Mouse (Mus musculus) MEL (cell line): ENCODE results near the gene Gpr62. TPM values are rescaled to one million over a fixed set of nuclear protein-coding genes. Genes with fewer than 3 reads are reported as not detected.

Experiments
- DNase-seq: peaks from one replicate; pipeline ENCODE4 v3.0.0; 2011; ENCODE audit warnings: low read depth, low spot score
- H3K27ac ChIP-seq: 2 replicates; pipeline ENCODE4 v1.5.1; 2012; ENCODE audit warnings: low read depth, mild to moderate bottlenecking, control low read depth, low read length, moderate library complexity; ENCODE audit not compliant: control insufficient read depth
- H3K27me3 ChIP-seq, 2 experiments: fragments of 150-350 bp in 1 of 2; sonication (generic) in 1 of 2; 2 replicates each; pipeline ENCODE4 v1.6.1; 2012; ENCODE audit warnings: low read length in 2 of 2, mild to moderate bottlenecking in 2 of 2, improper control_type of control experiment in 1 of 2, moderate library complexity in 1 of 2; ENCODE audit not compliant: insufficient read depth in 2 of 2, control insufficient read depth in 1 of 2
- H3K36me3 ChIP-seq, 2 experiments: 2 replicates each; pipeline ENCODE4 v1.6.1; 2012 to 2014; ENCODE audit warnings: low read length in 2 of 2, improper control_type of control experiment in 1 of 2, inconsistent platforms in 1 of 2, mild to moderate bottlenecking in 1 of 2; ENCODE audit not compliant: insufficient read depth in 2 of 2, control insufficient read depth in 1 of 2
- H3K4me1 ChIP-seq, 2 experiments: fragments of 150-350 bp in 1 of 2; sonication (generic) in 1 of 2; 2 replicates each; pipeline ENCODE4 v1.6.1; 2012; ENCODE audit warnings: low read length in 2 of 2, improper control_type of control experiment in 1 of 2, mild to moderate bottlenecking in 1 of 2; ENCODE audit not compliant: insufficient read depth in 2 of 2, control insufficient read depth in 1 of 2
- H3K4me3 ChIP-seq, 2 experiments: fragments of 150-350 bp in 1 of 2; sonication (generic) in 1 of 2; 2 replicates each; pipeline ENCODE4 v1.5.1; 2012; ENCODE audit warnings: low read depth in 2 of 2, low read length in 2 of 2, mild to moderate bottlenecking in 2 of 2, moderate library complexity in 2 of 2, control low read depth in 1 of 2, improper control_type of control experiment in 1 of 2; ENCODE audit not compliant: control insufficient read depth in 1 of 2, insufficient read depth in 1 of 2
- H3K79me2 ChIP-seq: 2 replicates; pipeline ENCODE4 v1.6.1; 2012; ENCODE audit warnings: mild to moderate bottlenecking, low read length, moderate library complexity; ENCODE audit not compliant: control insufficient read depth, poor library complexity, insufficient read depth
- H3K9ac ChIP-seq: 2 replicates; pipeline ENCODE4 v1.6.1; 2012; ENCODE audit warnings: low read depth, mild to moderate bottlenecking, control low read depth, low read length, moderate library complexity; ENCODE audit not compliant: control insufficient read depth, poor library complexity, severe bottlenecking
- H3K9me3 ChIP-seq: fragments of 150-350 bp; sonication (generic); replicated peaks from 2 replicates; pipeline ENCODE4 v1.6.1; 2012; ENCODE audit warnings: mild to moderate bottlenecking, low read length, improper control_type of control experiment, moderate library complexity; ENCODE audit not compliant: insufficient read depth
- CHD2 ChIP-seq: IDR thresholded peaks from 2 replicates; pipeline ENCODE4 v1.6.1; 2011; ENCODE audit warnings: low read length, improper control_type of control experiment
- E2F4 ChIP-seq: IDR thresholded peaks from 2 replicates; pipeline ENCODE4 v1.6.1; 2011; ENCODE audit warnings: low read depth, low read length, improper control_type of control experiment, borderline replicate concordance
- GATA1 ChIP-seq: IDR thresholded peaks from 2 replicates; pipeline ENCODE4 v1.6.1; 2011; ENCODE audit warnings: low read depth, low read length, improper control_type of control experiment
- JUND ChIP-seq: IDR thresholded peaks from 2 replicates; pipeline ENCODE4 v1.6.1; 2011; ENCODE audit warnings: low read depth, mild to moderate bottlenecking, improper control_type of control experiment, low read length
- MAFK ChIP-seq: IDR thresholded peaks from 2 replicates; pipeline ENCODE4 v1.6.1; 2011; ENCODE audit warnings: low read depth, mild to moderate bottlenecking, low read length, improper control_type of control experiment, borderline replicate concordance
- MAZ ChIP-seq: IDR thresholded peaks from 2 replicates; pipeline ENCODE4 v1.6.1; 2012; ENCODE audit warnings: low read depth, mild to moderate bottlenecking, inconsistent platforms, low read length, improper control_type of control experiment
- MXI1 ChIP-seq: IDR thresholded peaks from 2 replicates; pipeline ENCODE4 v1.6.1; 2011; ENCODE audit warnings: mild to moderate bottlenecking, low read depth, low read length, improper control_type of control experiment
- MYB ChIP-seq: IDR thresholded peaks from 2 replicates; pipeline ENCODE4 v1.6.1; 2011; ENCODE audit warnings: mild to moderate bottlenecking, low read depth, low read length, improper control_type of control experiment
- NRF1 ChIP-seq: IDR thresholded peaks from 2 replicates; pipeline ENCODE4 v1.6.1; 2014; ENCODE audit warnings: low read depth, mild to moderate bottlenecking, inconsistent platforms, low read length, improper control_type of control experiment, moderate library complexity; ENCODE audit not compliant: poor library complexity, insufficient read depth, severe bottlenecking
- POLR2A ChIP-seq, 2 experiments: IDR thresholded peaks; 2 replicates each; pipeline ENCODE4 v1.6.1; 2011 to 2012; ENCODE audit warnings: low read length in 2 of 2, mild to moderate bottlenecking in 2 of 2, control low read depth in 1 of 2, improper control_type of control experiment in 1 of 2, low read depth in 1 of 2, moderate library complexity in 1 of 2; ENCODE audit not compliant: control insufficient read depth in 1 of 2, insufficient read depth in 1 of 2, poor library complexity in 1 of 2
- SIN3A ChIP-seq: IDR thresholded peaks from 2 replicates; pipeline ENCODE4 v1.6.1; 2012; ENCODE audit warnings: low read length, improper control_type of control experiment, inconsistent platforms
- UBTF ChIP-seq: IDR thresholded peaks from 2 replicates; pipeline ENCODE4 v1.6.1; 2012; ENCODE audit warnings: low read depth, mild to moderate bottlenecking, inconsistent platforms, low read length, improper control_type of control experiment, moderate library complexity, borderline replicate concordance; ENCODE audit not compliant: insufficient read depth
- USF1 ChIP-seq: IDR thresholded peaks from 2 replicates; pipeline ENCODE4 v1.6.1; 2014; ENCODE audit warnings: low read depth, mild to moderate bottlenecking, inconsistent platforms, low read length, improper control_type of control experiment, moderate library complexity
- ZC3H11A ChIP-seq: IDR thresholded peaks from 2 replicates; pipeline ENCODE4 v1.6.1; 2012; ENCODE audit warnings: low read depth, mild to moderate bottlenecking, inconsistent platforms, low read length, improper control_type of control experiment
- ZMIZ1 ChIP-seq: IDR thresholded peaks from 2 replicates; pipeline ENCODE4 v1.6.1; 2012; ENCODE audit warnings: low read depth, mild to moderate bottlenecking, inconsistent platforms, low read length, improper control_type of control experiment, moderate library complexity
- ZNF384 ChIP-seq: IDR thresholded peaks from 2 replicates; pipeline ENCODE4 v1.6.1; 2012; ENCODE audit warnings: low read depth, mild to moderate bottlenecking, inconsistent platforms, low read length, improper control_type of control experiment
- polyA plus RNA-seq, 2 experiments: library from polyadenylated mRNA; stranded (reverse) in 1 of 2; unstranded in 1 of 2; fragments of >175 nt in 1 of 2; fragments of >200 nt in 1 of 2; gene quantifications; 2 replicates each; pipeline versions ENCODE4 v1.2.1 to v1.2.4; 2012; ENCODE audit warnings: low replicate concordance in 2 of 2, low read depth in 1 of 2; ENCODE audit not compliant: insufficient read length in 2 of 2, insufficient read depth in 1 of 2, missing spikeins in 1 of 2
- total RNA-seq: library from RNA; depleted of rRNA; stranded (reverse); fragments of 300-350 nt; gene quantifications from 2 replicates; pipeline ENCODE4 v1.2.3, GENCODE M21; 2012

The Gpr62 gene
- total and polyA plus RNA-seq, 3 experiments: 0.10 TPM; not detected in 2

DNA sequence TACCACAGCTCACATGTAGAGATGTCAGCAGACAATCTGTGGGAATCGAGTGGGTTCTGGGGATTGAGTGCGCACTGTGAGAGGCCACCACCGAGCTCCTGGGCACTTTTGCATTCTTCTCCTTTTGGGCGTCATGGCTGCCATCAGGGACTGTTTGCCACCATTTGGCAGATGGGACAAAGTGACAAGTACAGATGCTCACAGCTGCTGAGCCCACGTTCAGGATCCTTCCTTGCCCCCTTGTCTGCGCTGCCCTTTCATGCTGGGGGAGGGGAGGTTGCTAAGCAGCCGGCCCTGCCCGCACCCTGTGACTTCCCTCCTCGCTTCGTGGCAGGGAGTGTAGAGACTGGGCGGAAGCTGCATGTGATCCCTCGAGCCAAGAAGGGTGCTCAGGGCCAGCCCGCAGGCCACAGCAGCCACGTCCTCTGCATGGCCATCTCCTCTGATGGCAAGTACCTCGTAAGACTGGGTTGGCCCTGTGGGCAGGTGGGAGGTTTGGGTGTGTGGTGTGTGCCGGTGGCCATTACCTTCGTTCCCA, 16.9 kb upstream of the Gpr62 start:
- H3K9me3 ChIP-seq: no peaks in the 10 kb centered on the region
- H3K4me1 ChIP-seq: peaks cover 0 to 9% of the 10 kb centered on the region in 2 experiments; a peak in 3 of 4 replicates
- H3K79me2 ChIP-seq: peaks cover 22% of the 10 kb centered on the region
- H3K36me3 ChIP-seq: peaks cover 0 to 3% of the 10 kb centered on the region in 2 experiments; a peak in 3 of 4 replicates
- no peak for DNase-seq
- no peak for TF ChIP-seq MAZ
- H3K4me3 ChIP-seq: no peak overlapping the region
- H3K27me3 ChIP-seq: no peaks in the 10 kb centered on the region
- H3K27ac ChIP-seq: no peak overlapping the region
- H3K9ac ChIP-seq: no peak overlapping the region

DNA sequence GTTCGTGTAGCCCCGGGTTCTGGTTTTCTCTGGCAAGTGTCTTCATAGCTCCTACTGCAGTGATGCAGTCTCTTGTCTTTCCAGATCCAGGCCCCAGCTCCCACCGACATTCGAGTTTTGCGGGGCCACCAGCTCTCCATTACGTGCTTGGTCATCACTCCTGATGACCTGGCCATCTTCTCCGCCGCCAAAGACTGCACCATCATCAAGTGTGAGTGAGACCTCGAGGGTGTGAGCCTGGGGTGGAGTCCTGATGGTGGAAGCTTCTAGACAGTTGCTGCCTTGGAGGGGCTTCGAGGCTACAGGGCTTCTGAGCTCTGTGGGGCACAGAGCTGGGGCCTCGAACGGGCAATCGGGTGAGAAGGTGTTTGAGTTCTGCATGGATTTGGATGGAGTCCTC, 15.9 kb upstream of the Gpr62 start:
- no peak for DNase-seq
- TF ChIP-seq USF1 (no peak), NRF1 (no peak), SIN3A (no peak), GATA1 (no peak), MYB (no peak), JUND (no peak)
- Histone ChIP-seq H3K27me3 (no peaks in the 10 kb centered on the region), H3K4me1 (peaks cover 0 to 9% of the 10 kb centered on the region in 2 experiments; a peak in 3 of 4 replicates), H3K9me3 (no peaks in the 10 kb centered on the region), H3K27ac (no peak overlapping the region), H3K79me2 (peaks cover 27% of the 10 kb centered on the region), H3K4me3 (no peak overlapping the region), H3K9ac (no peak overlapping the region), H3K36me3 (peaks cover 0 to 3% of the 10 kb centered on the region in 2 experiments; a peak in 3 of 4 replicates)

DNA sequence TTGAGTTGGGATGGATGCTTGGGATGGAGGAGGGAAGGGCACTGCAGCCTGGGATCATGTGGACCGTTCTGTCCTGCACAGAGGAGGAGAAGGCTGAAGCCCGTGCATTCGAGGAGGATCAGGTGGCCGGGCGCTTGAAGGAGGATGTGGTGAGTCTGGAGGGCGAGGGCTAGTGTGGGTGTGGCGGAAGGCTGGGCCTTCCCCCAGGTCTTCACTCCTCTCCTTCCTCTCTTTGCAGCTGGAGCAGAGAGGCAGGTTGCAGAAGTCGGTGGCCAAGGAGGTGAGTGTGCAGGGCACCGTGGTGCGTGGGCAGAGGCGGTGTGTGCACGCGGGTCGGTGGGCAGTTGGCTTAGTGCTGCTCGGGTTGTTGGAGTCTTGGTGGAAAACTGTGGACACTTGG, 15.3 kb upstream of the Gpr62 start:
- Histone ChIP-seq H3K36me3 (peaks cover 0 to 3% of the 10 kb centered on the region in 2 experiments; a peak in 3 of 4 replicates), H3K27ac (no peak overlapping the region)

More for the DNA sequence above, 15.3 kb upstream of the Gpr62 start:
- no peak overlapping the region for H3K9ac ChIP-seq
- TF ChIP-seq MXI1 (no peak), ZNF384 (no peak), CHD2 (no peak), MAFK (no peak), ZMIZ1 (no peak), MYB (no peak), NRF1 (no peak), ZC3H11A (no peak), POLR2A (IDR thresholded peaks at IDR 0.05; ENCODE audit: control insufficient read depth in 1 of 2, insufficient read depth in 1 of 2, low read depth in 1 of 2, low read length in 2 of 2, poor library complexity in 1 of 2) (no peak), UBTF (no peak), E2F4 (no peak)
- TF ChIP-seq, all 39 proteins: peak for 0
- Histone ChIP-seq H3K4me1 (peaks cover 0 to 9% of the 10 kb centered on the region in 2 experiments; a peak in 3 of 4 replicates), H3K4me3 (no peak overlapping the region), H3K27me3 (no peaks in the 10 kb centered on the region), H3K79me2 (peaks cover 27% of the 10 kb centered on the region), H3K9me3 (no peaks in the 10 kb centered on the region)
- no peak for DNase-seq
